Mouse (Mus musculus) kidney, postnatal 0 days (tissue): ENCODE data around the gene Mybpc2. TPM values are rescaled to one million over a fixed set of nuclear protein-coding genes. Genes with fewer than 3 reads are reported as not detected.

Experiments
- ATAC-seq: fragments of 200-750 bp; cut with Nextera tagmentation; replicated peaks from 2 replicates; pipeline ENCODE4 v1.8.0; 2017; ENCODE audit warnings: low read depth, moderate number of reproducible peaks, moderate TSS enrichment, moderate library complexity; ENCODE audit not compliant: low FRiP score
- DNase-seq: peaks from one replicate; pipeline ENCODE4 v3.0.0-alpha.2; 2016; ENCODE audit warnings: low spot score
- H3K27ac ChIP-seq: fragments of 300-500 bp; sonication (generic); 2 replicates; pipeline ENCODE4 v1.5.1; 2014; ENCODE audit warnings: mild to moderate bottlenecking
- H3K27me3 ChIP-seq: fragments of 300-500 bp; sonication (generic); 2 replicates; pipeline ENCODE4 v1.6.1; 2014; ENCODE audit warnings: low read length, mixed read lengths; ENCODE audit not compliant: insufficient read depth
- H3K36me3 ChIP-seq: fragments of 300-500 bp; sonication (generic); 2 replicates; pipeline ENCODE4 v1.6.1; 2014; ENCODE audit warnings: low read length, mixed read lengths; ENCODE audit not compliant: insufficient read depth
- H3K4me1 ChIP-seq: fragments of 300-500 bp; sonication (generic); replicated peaks from 2 replicates; pipeline ENCODE4 v1.6.1; 2014; ENCODE audit warnings: antibody characterized with exemption, low read length, mixed read lengths; ENCODE audit not compliant: insufficient read depth
- H3K4me2 ChIP-seq: fragments of 300-500 bp; sonication (generic); 2 replicates; pipeline ENCODE4 v1.6.1; 2014; ENCODE audit warnings: mild to moderate bottlenecking, low read length, moderate library complexity, mixed read lengths
- H3K4me3 ChIP-seq: fragments of 300-500 bp; sonication (generic); replicated peaks from 2 replicates; pipeline ENCODE4 v1.5.1; 2014; ENCODE audit warnings: low read depth, low read length
- H3K9ac ChIP-seq: fragments of 300-500 bp; sonication (generic); 2 replicates; pipeline ENCODE4 v1.6.1; 2014; ENCODE audit warnings: low read depth, low read length
- H3K9me3 ChIP-seq: fragments of 300-500 bp; sonication (generic); replicated peaks from 2 replicates; pipeline ENCODE4 v1.6.1; 2016; ENCODE audit warnings: low read length, inconsistent platforms, mixed read lengths
- CTCF ChIP-seq: IDR thresholded peaks from 2 replicates; pipeline ENCODE4 v1.5.1; 2016; ENCODE audit warnings: antibody characterized with exemption, low read depth, mild to moderate bottlenecking, moderate library complexity
- WGBS: fragments of 180-500 bp; shearing (Covaris S2); extraction: QIAGEN DNeasy Blood & Tissue Kit; methylation state at CpG from one replicate; pipeline ENCODE4 v1.1.7; 2014; 5-methylcytosine and 5-hydroxymethylcytosine counted together
- polyA plus RNA-seq: library from polyadenylated mRNA; unstranded; fragments of >200 nt; fragmentation: Nextera tagmentation; extraction: Ambion mirVana; gene quantifications from 2 replicates; pipeline ENCODE4 v1.2.1, GENCODE M21; 2015

The Mybpc2 gene
- 0.08 and 0.11 TPM in 2 replicates for polyA plus RNA-seq

DNA sequence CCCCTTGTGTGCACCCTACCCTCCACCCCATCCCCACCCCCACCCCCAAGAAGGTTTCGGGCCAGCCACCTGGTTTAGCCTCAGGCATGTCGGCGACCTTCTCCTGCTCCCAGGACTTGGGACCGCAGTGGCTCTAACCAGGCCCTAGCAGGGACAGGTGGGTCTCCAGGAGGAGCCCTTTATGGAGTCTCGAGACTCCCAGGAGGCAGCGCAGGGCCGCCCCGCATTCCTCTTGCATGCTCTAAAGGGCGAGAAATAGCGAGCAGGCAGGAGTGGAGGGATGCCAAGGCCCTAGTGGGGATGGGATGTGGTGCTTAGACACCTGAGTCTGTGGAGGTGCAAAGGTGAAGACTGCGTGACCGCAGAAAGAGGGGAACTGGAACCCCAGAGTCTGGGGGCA lies at the start of gene Mybpc2:
Mybpc2 (minus strand) TSS at position 155 of the 400 bp plus-strand sequence.
- H3K4me3 ChIP-seq = no peak within 1 kb of the TSS
- peak within 1 kb of the TSS; percentile 48 for H3K4me2 ChIP-seq
- no peak within 1 kb of the TSS for H3K27ac ChIP-seq
- ATAC-seq (no peak), DNase-seq (no peak)
- TF ChIP-seq CTCF = no peak
- 0 out of 2 replicates have a peak, but pooled peaks cover 7% of the 10 kb centered on the region for H3K27me3 ChIP-seq
- H3K4me1 ChIP-seq = no peaks in the 10 kb centered on the region
- no peaks in the 10 kb centered on the region for H3K36me3 ChIP-seq
- 27% methylated on average over 12 of the region's 12 CpGs for WGBS
- H3K9me3 ChIP-seq = no peaks in the 10 kb centered on the region
- peak within 1 kb of the TSS; percentile 43; the same call in 1 of the 2 replicates for H3K9ac ChIP-seq

DNA sequence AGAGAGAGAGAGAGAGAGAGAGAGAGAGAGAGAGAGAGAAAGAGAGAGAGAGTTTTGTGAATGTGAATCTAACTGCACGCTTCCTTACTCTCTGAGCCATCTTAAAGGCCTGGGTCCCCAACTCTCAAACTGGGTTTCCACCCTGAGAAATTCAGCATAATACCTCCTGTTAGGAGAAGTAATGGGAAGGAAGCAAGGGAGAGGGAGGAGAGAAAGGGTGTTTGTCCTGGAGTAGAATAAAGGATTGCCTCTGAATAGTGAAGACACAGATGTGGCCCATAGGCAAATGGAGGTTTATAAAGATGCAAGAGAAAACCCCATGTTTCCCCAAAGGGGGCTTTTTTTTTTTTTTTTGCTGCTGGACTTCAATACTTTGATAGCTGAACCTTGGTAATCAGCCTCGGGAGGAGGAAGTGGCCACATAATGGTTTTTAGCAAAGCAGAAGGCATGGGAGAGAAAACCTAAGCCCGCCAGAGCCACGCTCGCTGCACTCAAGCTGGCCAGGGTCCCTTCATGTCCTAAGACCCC lies 48.6 kb upstream of the Mybpc2 start:
- Histone ChIP-seq H3K9ac (no peak overlapping the region), H3K27ac (peak overlapping the region; percentile 65; the same call in 1 of the 2 replicates), H3K36me3 (no peaks in the 10 kb centered on the region), H3K4me2 (peak overlapping the region; percentile 25; the same call in 1 of the 2 replicates), H3K27me3 (no peaks in the 10 kb centered on the region), H3K4me1 (no peaks in the 10 kb centered on the region), H3K4me3 (no peak overlapping the region), H3K9me3 (no peaks in the 10 kb centered on the region)
- no peak for TF ChIP-seq CTCF
- ATAC-seq (no peak), DNase-seq (no peak)
- 70% methylated on average over 5 of the region's 5 CpGs for WGBS

DNA sequence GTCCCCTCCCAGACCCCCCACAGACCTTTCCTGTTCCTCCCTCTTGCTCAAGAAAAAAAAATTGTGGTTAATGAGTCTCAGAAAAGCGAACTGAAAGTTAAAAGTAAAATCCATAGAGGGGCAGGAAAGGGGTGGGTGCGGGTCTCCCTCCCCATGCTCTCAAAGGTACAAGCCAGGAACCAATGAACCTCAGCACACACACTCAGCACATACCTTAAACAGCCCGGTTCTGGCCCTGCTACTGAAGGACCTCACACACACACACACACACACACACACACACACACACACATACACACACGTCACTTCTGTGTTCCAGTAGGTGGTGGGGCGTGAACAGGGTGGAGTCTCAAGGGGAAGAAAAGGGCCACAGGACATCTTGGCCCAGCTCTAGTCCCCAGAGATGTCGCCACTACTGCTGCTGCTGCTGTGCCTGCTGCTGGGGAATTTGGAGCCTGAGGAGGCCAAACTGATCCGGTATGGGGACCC lies 47.8 kb upstream of the Mybpc2 start, which contains the start of gene Napsa:
Napsa (plus strand) TSS at position 168 of the 489 bp plus-strand sequence.
- H3K27me3 ChIP-seq = no peaks in the 10 kb centered on the region
- H3K4me3 ChIP-seq = no peak within 1 kb of the TSS
- peak; percentile 28 for DNase-seq
- 43% methylated on average over 7 of the region's 7 CpGs for WGBS
- H3K36me3 ChIP-seq = no peaks in the 10 kb centered on the region
- H3K4me1 ChIP-seq = no peaks in the 10 kb centered on the region
- peak within 1 kb of the TSS; percentile 36; the same call in 1 of the 2 replicates for H3K4me2 ChIP-seq
- H3K9me3 ChIP-seq = no peaks in the 10 kb centered on the region
- no peak for TF ChIP-seq CTCF
- H3K27ac ChIP-seq = peak within 1 kb of the TSS; percentile 65
- peak; percentile 93 for ATAC-seq
- H3K9ac ChIP-seq = 0 out of 2 replicates have a peak within 1 kb of the TSS, but pooled peaks have one; percentile 31

DNA sequence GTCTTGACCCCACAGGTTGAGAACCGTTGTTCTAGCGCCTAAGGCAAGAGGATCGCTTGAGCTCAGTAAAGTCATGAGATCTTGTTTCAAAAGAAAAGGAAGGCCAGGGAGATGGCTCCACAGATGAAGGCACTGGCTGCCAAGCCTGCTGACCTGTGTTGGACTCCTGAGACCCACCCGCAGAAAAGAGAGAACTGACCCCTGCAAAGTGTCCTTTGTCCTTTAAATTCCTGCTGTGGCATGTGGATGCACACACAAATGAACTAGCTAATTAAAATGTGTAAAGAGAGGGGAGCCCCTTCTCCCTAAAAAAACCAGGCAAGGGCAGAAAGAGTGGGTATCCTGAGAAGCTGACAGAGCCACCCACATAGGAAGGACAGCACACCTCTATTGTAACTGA lies 47.4 kb upstream of the Mybpc2 start:
- H3K36me3 ChIP-seq = no peaks in the 10 kb centered on the region
- no peak for TF ChIP-seq CTCF
- H3K9me3 ChIP-seq = no peaks in the 10 kb centered on the region
- H3K27ac ChIP-seq = peak overlapping the region; percentile 65
- H3K27me3 ChIP-seq = no peaks in the 10 kb centered on the region
- WGBS = 30% methylated on average over 4 of the region's 4 CpGs
- no peak overlapping the region for H3K4me3 ChIP-seq
- H3K4me1 ChIP-seq = no peaks in the 10 kb centered on the region
- ATAC-seq (peak; percentile 74), DNase-seq (no peak)
- no peak overlapping the region for H3K4me2 ChIP-seq
- H3K9ac ChIP-seq = no peak overlapping the region

DNA sequence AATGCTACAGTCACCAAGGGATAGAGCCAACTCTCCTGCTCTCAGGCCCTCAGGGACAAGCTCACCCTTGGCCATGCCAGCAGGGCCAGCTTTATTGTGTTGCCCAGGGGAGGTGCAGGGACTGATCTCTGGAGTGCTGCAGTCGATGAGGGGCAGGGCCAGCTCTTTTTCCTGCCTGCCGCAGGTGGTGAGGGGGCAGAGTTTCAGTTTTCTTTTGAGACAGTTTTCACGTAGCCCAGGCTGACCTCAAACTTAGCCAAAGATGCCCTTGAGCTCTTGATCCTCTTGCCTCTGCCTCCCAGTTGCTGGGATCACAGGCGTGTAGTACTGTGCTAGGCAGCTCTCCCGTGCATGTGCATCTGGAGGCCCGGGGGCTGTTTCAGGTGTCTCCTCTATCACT lies 46.5 kb upstream of the Mybpc2 start:
- Histone ChIP-seq H3K27me3 (no peaks in the 10 kb centered on the region), H3K9me3 (no peaks in the 10 kb centered on the region), H3K27ac (peak overlapping the region; percentile 65), H3K4me1 (no peaks in the 10 kb centered on the region), H3K36me3 (no peaks in the 10 kb centered on the region), H3K9ac (no peak overlapping the region), H3K4me2 (no peak overlapping the region), H3K4me3 (no peak overlapping the region)
- no peak for ATAC-seq
- DNase-seq = no peak
- WGBS = 79% methylated on average over 6 of the region's 6 CpGs
- TF ChIP-seq CTCF = no peak

DNA sequence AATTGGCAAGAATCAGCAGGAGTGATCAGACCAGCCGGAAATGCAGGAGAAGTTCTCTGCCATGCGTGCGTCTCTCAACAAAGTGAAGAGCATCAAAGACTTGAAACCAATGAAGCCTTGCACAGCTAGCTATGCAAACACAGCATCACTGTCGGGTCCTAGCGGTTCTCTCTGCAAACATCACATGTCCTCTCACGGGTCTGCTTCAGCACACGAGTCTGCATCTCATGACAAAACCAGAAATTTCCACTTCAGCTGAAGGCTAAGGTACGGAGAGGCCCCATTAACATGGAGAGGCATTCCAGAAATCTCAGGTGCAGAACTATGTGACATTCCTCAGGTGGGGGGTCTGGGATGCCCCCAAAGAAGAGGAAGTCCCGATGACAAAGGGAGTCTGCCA lies 44.3 kb upstream of the Mybpc2 start:
- Histone ChIP-seq H3K9ac (no peak overlapping the region), H3K4me3 (no peak overlapping the region), H3K9me3 (no peaks in the 10 kb centered on the region), H3K27me3 (no peaks in the 10 kb centered on the region), H3K27ac (no peak overlapping the region), H3K4me2 (no peak overlapping the region), H3K4me1 (no peaks in the 10 kb centered on the region), H3K36me3 (no peaks in the 10 kb centered on the region)
- TF ChIP-seq CTCF = no peak
- no peak for DNase-seq
- ATAC-seq = no peak
- 65% methylated on average over 9 of the region's 9 CpGs for WGBS
